Mouse (Mus musculus) C2C12 (cell line): ENCODE results near the gene Gm28635.

Experiments
- CEBPB ChIP-seq: IDR thresholded peaks from one replicate; pipeline ENCODE4 v1.6.1; 2011; ENCODE audit warnings: low read depth, mild to moderate bottlenecking, control low read depth, moderate library complexity
- CTCF ChIP-seq: IDR thresholded peaks from one replicate; pipeline ENCODE4 v1.5.1; 2011; ENCODE audit not compliant: control insufficient read depth, insufficient read depth, insufficient read length

DNA sequence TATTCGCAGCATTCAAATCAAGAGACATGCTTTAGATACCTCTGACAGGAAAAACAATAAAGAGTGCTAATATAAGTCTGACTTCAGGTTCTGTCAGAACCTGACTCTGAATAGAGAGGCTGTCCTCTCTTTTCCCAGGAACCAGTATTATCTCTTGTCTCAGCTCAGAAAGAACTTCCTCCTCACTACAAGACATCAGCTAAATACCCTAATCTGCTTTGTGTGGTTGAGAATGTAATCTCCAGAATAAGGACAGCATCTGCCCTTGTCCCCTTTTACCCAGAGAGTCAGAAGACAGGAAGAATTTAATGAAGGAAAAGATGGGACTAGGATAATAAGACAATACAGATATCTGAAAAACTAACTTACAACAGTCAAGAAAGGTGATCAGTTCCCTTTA lies 25.7 kb upstream of the Gm28635 start:
- TF ChIP-seq CEBPB (no peak), CTCF (no peak)
